Mouse (Mus musculus): Measurements from ENCODE around the gene Znhit2. TPM values are rescaled to one million over a fixed set of nuclear protein-coding genes. Genes with fewer than 3 reads are reported as not detected.

Znhit2 gene
- 40.9 and 104 TPM in 2 replicates for polyA plus RNA-seq (2012; rRNA removed; ENCODE audit: low replicate concordance)

GRCm38 (mm10) chr19:6061021-6061533, at the start of gene Znhit2:
Gene Znhit2 (plus strand): TSS chr19:6061192.

GRCm38 (mm10) chr19:6015511-6016315, 45.3 kb upstream of the Znhit2 start, which contains the start of gene Capn1:
Gene Capn1 (minus strand): TSS chr19:6015897.

GRCm38 (mm10) chr19:6046294-6047153, 14.5 kb upstream of the Znhit2 start, which contains the start of gene Syvn1:
Gene Syvn1 (plus strand): TSS chr19:6046576.

GRCm38 (mm10) chr19:6057313-6058096, 3.5 kb upstream of the Znhit2 start, which contains the start of the genes Mrpl49 and Fau:
Gene Mrpl49 (minus strand): TSS chr19:6057785.
Gene Fau (plus strand): TSS chr19:6057844.

GRCm38 (mm10) chr19:6067724-6068415, 6.9 kb downstream of the Znhit2 start, which contains the start of gene Tm7sf2:
Gene Tm7sf2 (minus strand): TSS chr19:6068373.

GRCm38 (mm10) chr19:6076564-6077393, 15.8 kb downstream of the Znhit2 start, which contains the start of gene Vps51:
Gene Vps51 (minus strand): TSS chr19:6077231.

GRCm38 (mm10) chr19:6079983-6080480, 19.0 kb downstream of the Znhit2 start, which contains the start of gene Tmem262:
Gene Tmem262 (plus strand): TSS chr19:6080033.

GRCm38 (mm10) chr19:6082156-6082555, 21.2 kb downstream of the Znhit2 start, which contains the start of gene Gm28374:
Gene Gm28374 (minus strand): TSS chr19:6082256.

GRCm38 (mm10) chr19:6084478-6085248, 23.7 kb downstream of the Znhit2 start, which contains the start of the genes Zfpl1 and Cdca5:
Gene Zfpl1 (minus strand): TSS chr19:6084956.
Gene Cdca5 (plus strand): TSS chr19:6084983.

GRCm38 (mm10) chr19:6094119-6094518, 33.1 kb downstream of the Znhit2 start, which contains the start of gene AC131692.1:
Gene AC131692.1 (plus strand): TSS chr19:6094419.

GRCm38 (mm10) chr19:6105586-6105985, 44.6 kb downstream of the Znhit2 start, which contains the start of gene Naaladl1:
Gene Naaladl1 (plus strand): TSS chr19:6105782.

Other genes with a start within 250 kb of the Znhit2 start
- 32.4 and 48.8 TPM in 2 replicates for gene Frmd8, start 185.9 kb upstream of the Znhit2 start, polyA plus RNA-seq (2012; rRNA removed; ENCODE audit: low replicate concordance)
- 37.0 and 41.5 TPM in 2 replicates for gene Slc25a45, start 183.4 kb upstream of the Znhit2 start, polyA plus RNA-seq (2012; rRNA removed; ENCODE audit: low replicate concordance)
- 0.32 and 0.38 TPM in 2 replicates for gene Tigd3, start 167.0 kb upstream of the Znhit2 start, polyA plus RNA-seq (2012; rRNA removed; ENCODE audit: low replicate concordance)
- gene Dpf2, start 148.2 kb upstream of the Znhit2 start, polyA plus RNA-seq (2012; rRNA removed; ENCODE audit: low replicate concordance) = 74.6 and 123 TPM in 2 replicates
- 13.5 and 26.4 TPM in 2 replicates for gene Cdc42ep2, start 136.4 kb upstream of the Znhit2 start, polyA plus RNA-seq (2012; rRNA removed; ENCODE audit: low replicate concordance)
- 40.1 and 53.8 TPM in 2 replicates for gene Pola2, start 97.0 kb upstream of the Znhit2 start, polyA plus RNA-seq (2012; rRNA removed; ENCODE audit: low replicate concordance)
- gene Slc22a20, start 75.0 kb upstream of the Znhit2 start, polyA plus RNA-seq (2012; rRNA removed; ENCODE audit: low replicate concordance) = not detected in 2 replicates
- gene Capn1, start 45.3 kb upstream of the Znhit2 start, polyA plus RNA-seq (2012; rRNA removed; ENCODE audit: low replicate concordance) = 64.2 and 65.9 TPM in 2 replicates
- 54.9 and 85.1 TPM in 2 replicates for gene Syvn1, start 14.6 kb upstream of the Znhit2 start, polyA plus RNA-seq (2012; rRNA removed; ENCODE audit: low replicate concordance)
- gene Mrpl49, start 3.4 kb upstream of the Znhit2 start, polyA plus RNA-seq (2012; rRNA removed; ENCODE audit: low replicate concordance) = 14.1 and 24.4 TPM in 2 replicates
- gene Fau, start 3.3 kb upstream of the Znhit2 start, polyA plus RNA-seq (2012; rRNA removed; ENCODE audit: low replicate concordance) = 1,145 and 2,495 TPM in 2 replicates
- gene Tm7sf2, start 7.2 kb downstream of the Znhit2 start, polyA plus RNA-seq (2012; rRNA removed; ENCODE audit: low replicate concordance) = 37.7 and 55.5 TPM in 2 replicates
- gene Vps51, start 16.0 kb downstream of the Znhit2 start, polyA plus RNA-seq (2012; rRNA removed; ENCODE audit: low replicate concordance) = 71.5 and 79.3 TPM in 2 replicates
- gene Tmem262, start 18.8 kb downstream of the Znhit2 start, polyA plus RNA-seq (2012; rRNA removed; ENCODE audit: low replicate concordance) = 0.68 TPM in 1 of 2 replicates, not detected in the other
- 0.51 TPM in 1 of 2 replicates, not detected in the other for gene Gm28374, start 21.1 kb downstream of the Znhit2 start, polyA plus RNA-seq (2012; rRNA removed; ENCODE audit: low replicate concordance)
- gene Zfpl1, start 23.8 kb downstream of the Znhit2 start, polyA plus RNA-seq (2012; rRNA removed; ENCODE audit: low replicate concordance) = 101 and 107 TPM in 2 replicates
- 0.92 and 0.93 TPM in 2 replicates for gene Cdca5, start 23.8 kb downstream of the Znhit2 start, polyA plus RNA-seq (2012; rRNA removed; ENCODE audit: low replicate concordance)
- not detected in 2 replicates for gene AC131692.1, start 33.2 kb downstream of the Znhit2 start, polyA plus RNA-seq (2012; rRNA removed; ENCODE audit: low replicate concordance)
- 0.19 and 0.37 TPM in 2 replicates for gene Naaladl1, start 44.6 kb downstream of the Znhit2 start, polyA plus RNA-seq (2012; rRNA removed; ENCODE audit: low replicate concordance)
- 22.6 and 60.4 TPM in 2 replicates for gene Sac3d1, start 57.5 kb downstream of the Znhit2 start, polyA plus RNA-seq (2012; rRNA removed; ENCODE audit: low replicate concordance)
- gene Snx15, start 67.1 kb downstream of the Znhit2 start, polyA plus RNA-seq (2012; rRNA removed; ENCODE audit: low replicate concordance) = 37.7 and 57.2 TPM in 2 replicates
- 7.9 and 11.2 TPM in 2 replicates for gene Batf2, start 79.8 kb downstream of the Znhit2 start, polyA plus RNA-seq (2012; rRNA removed; ENCODE audit: low replicate concordance)
- gene Arl2, start 80.4 kb downstream of the Znhit2 start, polyA plus RNA-seq (2012; rRNA removed; ENCODE audit: low replicate concordance) = 175 and 200 TPM in 2 replicates
- 0.11 TPM in 1 of 2 replicates, not detected in the other for gene Majin, start 123.2 kb downstream of the Znhit2 start, polyA plus RNA-seq (2012; rRNA removed; ENCODE audit: low replicate concordance)
- gene Gpha2, start 165.2 kb downstream of the Znhit2 start, polyA plus RNA-seq (2012; rRNA removed; ENCODE audit: low replicate concordance) = 0.78 and 1.8 TPM in 2 replicates
- gene Ppp2r5b, start 174.7 kb downstream of the Znhit2 start, polyA plus RNA-seq (2012; rRNA removed; ENCODE audit: low replicate concordance) = 76.3 and 129 TPM in 2 replicates
- 50.4 and 85.0 TPM in 2 replicates for gene Atg2a, start 180.5 kb downstream of the Znhit2 start, polyA plus RNA-seq (2012; rRNA removed; ENCODE audit: low replicate concordance)
- 203 and 545 TPM in 2 replicates for gene Ehd1, start 215.5 kb downstream of the Znhit2 start, polyA plus RNA-seq (2012; rRNA removed; ENCODE audit: low replicate concordance)
- gene Cdc42bpg, start 245.3 kb downstream of the Znhit2 start, polyA plus RNA-seq (2012; rRNA removed; ENCODE audit: low replicate concordance) = 10.9 and 19.0 TPM in 2 replicates

Data from mammary gland, adult 2 months (tissue).